Mouse (Mus musculus) liver, embryonic 11.5 days (tissue): ENCODE data around the gene Gm49368. TPM values are rescaled to one million over a fixed set of nuclear protein-coding genes. Genes with fewer than 3 reads are reported as not detected.
"Not testable (repeated sequence)": the region's sequence is repeated elsewhere in the genome, so short reads cannot be mapped to it uniquely, and the experiment has no call there.

ENCODE experiments used
- ATAC-seq: fragments of 200-750 bp; cut with Nextera tagmentation; replicated peaks from 2 replicates; pipeline ENCODE4 v1.8.0; 2017; ENCODE audit warnings: moderate number of reproducible peaks, mild to moderate bottlenecking, moderate TSS enrichment, moderate library complexity; ENCODE audit not compliant: low FRiP score
- DNase-seq: peaks from one replicate; pipeline ENCODE4 v3.0.0-alpha.2; 2017; ENCODE audit warnings: low spot score
- H3K27ac ChIP-seq: fragments of 300-500 bp; sonication (generic); 2 replicates; pipeline ENCODE4 v1.5.1; 2014; ENCODE audit warnings: mild to moderate bottlenecking, low read depth, low read length, control low read depth
- H3K27me3 ChIP-seq: fragments of 300-500 bp; sonication (generic); replicated peaks from 2 replicates; pipeline ENCODE4 v1.6.1; 2014; ENCODE audit warnings: low read length, mixed read lengths; ENCODE audit not compliant: control insufficient read depth, insufficient read depth
- H3K36me3 ChIP-seq: fragments of 300-500 bp; sonication (generic); 2 replicates; pipeline ENCODE4 v1.6.1; 2014; ENCODE audit warnings: mild to moderate bottlenecking, low read length, moderate library complexity, mixed read lengths; ENCODE audit not compliant: control insufficient read depth, insufficient read depth
- H3K4me1 ChIP-seq: fragments of 300-500 bp; sonication (generic); replicated peaks from 2 replicates; pipeline ENCODE4 v1.6.1; 2014; ENCODE audit warnings: low read length, mixed read lengths; ENCODE audit not compliant: control insufficient read depth, insufficient read depth
- H3K4me2 ChIP-seq: fragments of 300-500 bp; sonication (generic); 2 replicates; pipeline ENCODE4 v1.6.1; 2014; ENCODE audit warnings: mild to moderate bottlenecking, control low read depth, moderate library complexity
- H3K4me3 ChIP-seq: fragments of 300-500 bp; sonication (generic); 2 replicates; pipeline ENCODE4 v1.5.1; 2014; ENCODE audit warnings: low read depth, low read length, control low read depth
- H3K9ac ChIP-seq: fragments of 300-500 bp; sonication (generic); 2 replicates; pipeline ENCODE4 v1.6.1; 2014; ENCODE audit warnings: low read depth, low read length, control low read depth
- H3K9me3 ChIP-seq: fragments of 300-500 bp; sonication (generic); 2 replicates; pipeline ENCODE4 v1.6.1; 2016; ENCODE audit warnings: low read length, inconsistent platforms, mixed read lengths; ENCODE audit not compliant: control insufficient read depth
- WGBS: fragments of 180-500 bp; shearing (Covaris S2); extraction: QIAGEN DNeasy Blood & Tissue Kit; methylation state at CpG from one replicate; pipeline ENCODE4 v1.1.7; 2014; 5-methylcytosine and 5-hydroxymethylcytosine counted together
- polyA plus RNA-seq: library from polyadenylated mRNA; unstranded; fragments of >200 nt; fragmentation: Nextera tagmentation; extraction: Ambion mirVana; gene quantifications from 2 replicates; pipeline ENCODE4 v1.2.1, GENCODE M21; 2014

The Gm49368 gene
- polyA plus RNA-seq, 1 experiment from 2014 or later, result not detected

DNA sequence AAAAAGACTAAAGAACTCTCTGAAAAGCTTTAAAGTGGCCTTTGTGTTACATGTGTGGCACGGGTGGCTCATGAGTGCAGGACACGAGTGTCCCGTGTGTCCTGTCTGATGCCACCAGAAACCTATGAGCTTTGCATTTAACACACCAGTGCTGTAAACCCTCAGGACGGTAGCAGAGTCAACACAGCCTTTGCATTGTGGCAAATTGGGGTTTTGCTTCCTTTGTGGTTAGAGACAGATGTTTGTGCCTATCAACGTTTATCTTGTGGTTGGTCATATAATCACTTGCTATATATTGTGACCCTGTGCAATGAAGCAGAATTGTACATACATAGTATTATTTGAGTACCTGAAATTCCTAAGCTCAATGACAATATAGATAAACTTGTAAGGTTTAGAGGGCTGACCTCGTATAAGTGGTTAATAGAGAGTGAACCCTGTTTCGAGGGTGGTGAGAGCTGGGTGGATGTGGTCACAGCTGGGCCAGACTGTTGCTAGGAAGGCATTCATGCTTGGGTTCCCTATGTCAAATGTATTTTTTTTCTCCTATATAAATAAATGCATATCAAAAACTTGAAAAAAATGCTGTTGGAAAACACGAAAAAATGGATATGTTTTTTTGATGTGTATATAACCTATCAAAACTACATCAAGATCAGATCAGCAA, 96.3 kb downstream of the Gm49368 start:
- not testable (repeated sequence) for ATAC-seq, H3K27ac ChIP-seq, H3K4me3 ChIP-seq, H3K27me3 ChIP-seq, H3K36me3 ChIP-seq, H3K9me3 ChIP-seq, H3K4me2 ChIP-seq, H3K9ac ChIP-seq, DNase-seq, H3K4me1 ChIP-seq
- WGBS, result 44% methylated on average over 7 of the region's 8 CpGs

DNA sequence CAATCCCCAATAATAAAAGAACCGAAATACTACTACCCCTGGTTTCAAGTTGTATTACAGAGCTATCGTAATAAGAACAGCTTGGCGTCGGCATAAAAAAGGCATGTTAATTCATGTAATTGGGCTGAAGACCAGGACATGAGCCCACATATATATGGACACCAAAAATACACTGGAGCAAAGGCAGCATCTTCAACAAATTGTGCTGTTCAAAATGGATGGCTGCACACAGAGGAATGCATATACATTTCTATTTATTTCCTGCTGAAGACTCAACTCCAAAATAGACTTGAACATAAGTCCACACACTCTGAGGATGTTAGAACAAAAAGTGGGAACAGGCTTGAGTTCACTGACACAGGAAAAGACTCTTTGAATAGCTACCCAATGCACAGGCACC, 101.5 kb downstream of the Gm49368 start:
- H3K27ac ChIP-seq, result no peak overlapping the region
- H3K4me2 ChIP-seq, result no peak overlapping the region
- no peaks in the 10 kb centered on the region for H3K4me1 ChIP-seq
- no peak overlapping the region for H3K9ac ChIP-seq
- DNase-seq (no peak), ATAC-seq (no peak)
- WGBS, result 90% methylated on average over 4 of the region's 4 CpGs
- H3K27me3 ChIP-seq, result no peaks in the 10 kb centered on the region
- H3K36me3 ChIP-seq, result no peaks in the 10 kb centered on the region
- H3K9me3 ChIP-seq, result no peaks in the 10 kb centered on the region
- no peak overlapping the region for H3K4me3 ChIP-seq

DNA sequence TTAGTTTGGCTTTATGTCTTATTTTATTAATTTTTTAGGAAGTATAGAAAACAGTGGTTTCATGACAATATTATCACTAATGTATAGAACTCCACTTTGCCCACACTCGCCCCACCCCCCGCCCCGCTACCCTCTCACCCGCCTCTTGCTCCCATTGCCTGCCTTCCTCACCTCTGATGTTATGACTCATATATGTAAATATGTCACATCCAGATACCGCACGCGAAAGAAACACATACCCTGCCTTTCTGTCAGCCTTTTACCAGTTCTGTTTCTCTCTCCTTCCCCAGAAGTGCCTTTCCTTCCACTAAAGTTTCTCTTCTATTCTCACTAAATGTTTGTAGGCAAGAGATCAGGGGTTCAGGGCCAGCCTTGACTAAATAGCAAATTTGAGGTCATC, 103.9 kb downstream of the Gm49368 start:
- no peak overlapping the region for H3K4me3 ChIP-seq
- WGBS, result 89% methylated on average over 7 of the region's 7 CpGs
- H3K9ac ChIP-seq, result no peak overlapping the region
- DNase-seq (no peak), ATAC-seq (no peak)
- H3K9me3 ChIP-seq, result no peaks in the 10 kb centered on the region
- H3K27me3 ChIP-seq, result no peaks in the 10 kb centered on the region
- H3K36me3 ChIP-seq, result no peaks in the 10 kb centered on the region
- H3K27ac ChIP-seq, result no peak overlapping the region
- H3K4me2 ChIP-seq, result no peak overlapping the region
- H3K4me1 ChIP-seq, result no peaks in the 10 kb centered on the region

DNA sequence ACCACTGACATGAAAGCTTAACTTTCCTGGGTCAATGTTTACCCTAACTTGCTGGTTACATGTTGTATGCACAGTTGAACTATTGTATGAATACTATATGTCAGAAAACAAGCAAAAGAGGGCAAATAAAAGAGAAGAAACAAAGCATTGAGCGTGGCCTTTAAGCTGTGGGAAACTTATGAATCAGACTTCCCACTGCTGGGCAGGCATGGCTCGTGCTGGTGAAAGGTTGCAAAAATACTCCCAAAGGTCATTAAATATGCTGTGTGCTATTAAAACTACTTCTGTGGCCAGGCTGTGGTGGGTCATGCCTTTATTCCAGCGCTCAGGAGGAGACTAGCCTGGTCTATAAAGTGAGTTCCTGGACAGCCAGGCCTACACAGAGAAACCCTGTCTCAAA, 107.5 kb downstream of the Gm49368 start:
- Histone ChIP-seq H3K9ac (no peak overlapping the region), H3K9me3 (no peaks in the 10 kb centered on the region), H3K27me3 (no peaks in the 10 kb centered on the region), H3K4me2 (no peak overlapping the region), H3K4me3 (no peak overlapping the region), H3K27ac (no peak overlapping the region), H3K4me1 (no peaks in the 10 kb centered on the region), H3K36me3 (no peaks in the 10 kb centered on the region)
- 77% methylated on average over 3 of the region's 3 CpGs for WGBS
- no peak for ATAC-seq
- no peak for DNase-seq

Other genes starting within 250 kb of the Gm49368 start
- gene Stx4a, start 238.4 kb upstream of the Gm49368 start, polyA plus RNA-seq, result 16.1 and 19.4 TPM in 2 replicates
- 1.5 and 1.9 TPM in 2 replicates for gene Stx1b, start 238.1 kb upstream of the Gm49368 start, polyA plus RNA-seq
- 15.1 and 15.8 TPM in 2 replicates for gene Zfp646, start 186.5 kb upstream of the Gm49368 start, polyA plus RNA-seq
- gene Zfp668, start 185.9 kb upstream of the Gm49368 start, polyA plus RNA-seq, result 15.2 and 15.9 TPM in 2 replicates
- 0.40 and 0.48 TPM in 2 replicates for gene Prss53, start 171.7 kb upstream of the Gm49368 start, polyA plus RNA-seq
- 0.08 TPM in 1 of 2 replicates, not detected in the other for gene Gm21974, start 167.2 kb upstream of the Gm49368 start, polyA plus RNA-seq
- gene Vkorc1, start 167.1 kb upstream of the Gm49368 start, polyA plus RNA-seq, result 108 and 110 TPM in 2 replicates
- 126 and 132 TPM in 2 replicates for gene Bckdk, start 158.6 kb upstream of the Gm49368 start, polyA plus RNA-seq
- 44.2 and 47.0 TPM in 2 replicates for gene Kat8, start 150.2 kb upstream of the Gm49368 start, polyA plus RNA-seq
- gene Prss8, start 132.6 kb upstream of the Gm49368 start, polyA plus RNA-seq, result 3.4 and 6.3 TPM in 2 replicates
- 7.9 and 9.4 TPM in 2 replicates for gene Prss36, start 116.0 kb upstream of the Gm49368 start, polyA plus RNA-seq
- 28.1 and 34.4 TPM in 2 replicates for gene Fus, start 95.2 kb upstream of the Gm49368 start, polyA plus RNA-seq
- 46.3 and 51.1 TPM in 2 replicates for gene Pycard, start 68.8 kb upstream of the Gm49368 start, polyA plus RNA-seq
- gene Trim72, start 58.7 kb upstream of the Gm49368 start, polyA plus RNA-seq, result not detected in 2 replicates
- 1.8 and 1.9 TPM in 2 replicates for gene Itgam, start within 50 bp of the Gm49368 start, polyA plus RNA-seq
- gene Itgax, start 66.9 kb downstream of the Gm49368 start, polyA plus RNA-seq, result 0.12 and 0.18 TPM in 2 replicates
- gene Itgad, start 91.7 kb downstream of the Gm49368 start, polyA plus RNA-seq, result not detected in 2 replicates
- 2.3 and 6.3 TPM in 2 replicates for gene Cox6a2, start 143.7 kb downstream of the Gm49368 start, polyA plus RNA-seq
- 15.1 and 15.8 TPM in 2 replicates for gene Armc5, start 174.7 kb downstream of the Gm49368 start, polyA plus RNA-seq
- gene 9130023H24Rik, start 175.3 kb downstream of the Gm49368 start, polyA plus RNA-seq, result 3.8 and 4.5 TPM in 2 replicates
- 35.3 and 38.2 TPM in 2 replicates for gene Tgfb1i1, start 184.1 kb downstream of the Gm49368 start, polyA plus RNA-seq
- 2.1 and 3.0 TPM in 2 replicates for gene Slc5a2, start 203.0 kb downstream of the Gm49368 start, polyA plus RNA-seq
- gene BC017158, start 235.5 kb downstream of the Gm49368 start, polyA plus RNA-seq, result 38.2 and 42.3 TPM in 2 replicates